Mouse (Mus musculus): ENCODE results near the gene Tbc1d22a. TPM values are rescaled to one million over a fixed set of nuclear protein-coding genes. Genes with fewer than 3 reads are reported as not detected.
"Not testable (repeated sequence)": the region's sequence is repeated elsewhere in the genome, so short reads cannot be mapped to it uniquely, and the experiment has no call there.

Gene Tbc1d22a
- total and polyA plus RNA-seq, 2 experiments from 2014 or later: 13.1 to 20.5 TPM

DNA sequence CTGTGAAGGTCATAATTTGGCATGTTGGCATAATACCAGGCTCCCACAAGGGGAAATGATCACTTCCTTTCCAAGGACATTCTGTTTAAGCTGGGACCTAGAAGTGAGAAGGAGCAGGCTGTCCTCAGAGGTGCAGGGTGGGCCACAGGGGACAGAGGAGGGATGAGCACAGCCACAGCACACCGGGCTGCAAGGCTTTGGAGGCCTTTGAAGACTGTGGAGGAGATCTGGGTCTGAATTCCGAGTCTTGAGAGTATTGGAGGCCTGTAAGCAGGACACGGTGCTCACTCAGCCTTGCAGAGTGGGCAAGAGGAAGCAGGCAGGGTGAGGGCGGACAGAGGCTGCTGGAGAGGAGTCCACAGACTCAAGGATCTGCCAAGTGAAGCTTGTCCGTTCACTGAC, 6.0 kb downstream of the Tbc1d22a start:
- no peak overlapping the region for H3K4me2 ChIP-seq (ENCODE audit: low read depth)
- no peaks in the 10 kb centered on the region for H3K27me3 ChIP-seq (ENCODE audit: insufficient read depth, low read length)
- 86% methylated on average over 5 of the region's 5 CpGs for WGBS
- ATAC-seq (no peak), DNase-seq (no peak)
- no peaks in the 10 kb centered on the region; the same call in 1 of the 2 replicates for H3K4me1 ChIP-seq (ENCODE audit: insufficient read depth)
- H3K36me3 ChIP-seq (ENCODE audit: insufficient read depth): no peaks in the 10 kb centered on the region
- no peak overlapping the region for H3K9ac ChIP-seq
- H3K4me3 ChIP-seq (ENCODE audit: low read depth, low read length): no peak overlapping the region
- no peak overlapping the region for H3K27ac ChIP-seq (ENCODE audit: low read depth, low read length)
- TF ChIP-seq CTCF (IDR thresholded peaks at IDR 0.05; ENCODE audit: low read depth): no peak
- H3K9me3 ChIP-seq (ENCODE audit: low read length): no peaks in the 10 kb centered on the region

DNA sequence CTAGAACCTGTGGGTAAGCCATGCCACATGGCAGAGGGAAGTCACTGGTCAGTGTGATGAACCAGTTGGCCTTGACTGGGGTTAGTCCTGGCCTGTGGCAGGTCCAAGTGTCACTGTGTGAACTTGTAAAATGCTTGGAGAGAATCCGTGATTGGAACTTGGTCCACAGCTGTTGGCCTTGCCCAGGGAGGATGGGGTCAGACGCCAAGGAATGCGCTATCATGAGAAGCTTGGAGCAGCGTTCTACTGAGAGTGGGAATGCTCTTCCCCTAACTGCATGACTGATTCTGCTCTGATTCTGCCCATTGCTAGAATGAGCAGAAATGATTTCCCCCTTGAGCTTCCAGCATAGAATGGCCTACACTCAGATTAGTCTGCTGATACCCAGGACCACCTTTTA, 6.5 kb downstream of the Tbc1d22a start:
- H3K4me2 ChIP-seq (ENCODE audit: low read depth): no peak overlapping the region
- no peaks in the 10 kb centered on the region for H3K4me1 ChIP-seq (ENCODE audit: insufficient read depth)
- H3K27me3 ChIP-seq (ENCODE audit: insufficient read depth, low read length): no peaks in the 10 kb centered on the region
- no peaks in the 10 kb centered on the region for H3K9me3 ChIP-seq (ENCODE audit: low read length)
- WGBS: 85% methylated on average over 4 of the region's 4 CpGs
- ATAC-seq (no peak), DNase-seq (no peak)
- H3K9ac ChIP-seq: no peak overlapping the region
- H3K27ac ChIP-seq (ENCODE audit: low read depth, low read length): no peak overlapping the region
- no peak for TF ChIP-seq CTCF (IDR thresholded peaks at IDR 0.05; ENCODE audit: low read depth)
- H3K36me3 ChIP-seq (ENCODE audit: insufficient read depth): no peaks in the 10 kb centered on the region
- H3K4me3 ChIP-seq (ENCODE audit: low read depth, low read length): no peak overlapping the region

DNA sequence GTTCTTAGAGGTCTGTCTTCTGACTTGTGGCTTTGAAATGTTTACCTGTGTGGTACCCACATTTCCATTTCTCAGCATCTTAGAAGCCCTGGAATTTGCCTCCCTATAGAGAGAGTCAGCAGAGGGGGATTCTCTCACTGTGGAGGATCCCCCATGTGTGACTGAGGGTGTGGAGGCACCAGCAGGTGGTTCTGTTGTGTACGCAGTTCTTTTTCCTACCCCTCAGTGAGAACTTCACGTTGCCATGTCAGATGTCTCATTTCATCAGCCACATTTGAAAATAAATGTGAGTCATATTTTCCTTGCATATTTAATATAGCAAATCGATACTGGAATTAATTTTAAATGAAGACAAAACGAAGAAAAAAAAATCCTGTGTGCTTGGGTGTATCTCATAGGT, 7.1 kb downstream of the Tbc1d22a start:
- no peak for TF ChIP-seq CTCF (IDR thresholded peaks at IDR 0.05; ENCODE audit: low read depth)

DNA sequence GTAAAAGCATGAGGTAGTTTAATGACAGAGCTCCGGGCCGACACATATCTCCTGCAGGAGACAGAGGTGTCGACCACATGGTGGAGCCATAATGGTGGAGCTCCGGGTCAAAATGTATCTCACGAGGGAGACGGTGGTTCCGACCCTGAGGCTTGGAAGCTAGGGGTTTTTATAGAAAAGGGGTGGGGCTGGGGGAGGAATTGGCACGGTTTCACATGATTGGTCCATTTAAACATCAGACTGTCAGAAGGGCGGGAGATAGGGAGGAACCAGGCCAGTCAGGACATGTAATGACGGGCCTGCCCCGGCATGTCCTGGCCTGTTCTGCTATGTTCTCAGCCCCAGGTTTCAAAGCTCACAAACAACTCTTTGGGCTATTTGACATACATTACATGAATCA, 7.6 kb downstream of the Tbc1d22a start:
- not testable (repeated sequence) for H3K27me3 ChIP-seq (ENCODE audit: insufficient read depth, low read length); H3K4me1 ChIP-seq (ENCODE audit: insufficient read depth); DNase-seq; H3K4me3 ChIP-seq (ENCODE audit: low read depth, low read length); H3K27ac ChIP-seq (ENCODE audit: low read depth, low read length); H3K36me3 ChIP-seq (ENCODE audit: insufficient read depth); ATAC-seq; H3K4me2 ChIP-seq (ENCODE audit: low read depth); H3K9ac ChIP-seq; H3K9me3 ChIP-seq (ENCODE audit: low read length)
- WGBS: 85% methylated on average over 11 of the region's 11 CpGs

More for the DNA sequence above, 7.1 kb downstream of the Tbc1d22a start:
- ATAC-seq (no peak), DNase-seq (no peak)
- Histone ChIP-seq H3K36me3 (ENCODE audit: insufficient read depth) (no peaks in the 10 kb centered on the region), H3K27me3 (ENCODE audit: insufficient read depth, low read length) (no peaks in the 10 kb centered on the region), H3K9ac (no peak overlapping the region), H3K9me3 (ENCODE audit: low read length) (no peaks in the 10 kb centered on the region), H3K27ac (ENCODE audit: low read depth, low read length) (no peak overlapping the region), H3K4me2 (ENCODE audit: low read depth) (no peak overlapping the region), H3K4me1 (ENCODE audit: insufficient read depth) (no peaks in the 10 kb centered on the region), H3K4me3 (ENCODE audit: low read depth, low read length) (no peak overlapping the region)
- WGBS: 81% methylated on average over 4 of the region's 4 CpGs

DNA sequence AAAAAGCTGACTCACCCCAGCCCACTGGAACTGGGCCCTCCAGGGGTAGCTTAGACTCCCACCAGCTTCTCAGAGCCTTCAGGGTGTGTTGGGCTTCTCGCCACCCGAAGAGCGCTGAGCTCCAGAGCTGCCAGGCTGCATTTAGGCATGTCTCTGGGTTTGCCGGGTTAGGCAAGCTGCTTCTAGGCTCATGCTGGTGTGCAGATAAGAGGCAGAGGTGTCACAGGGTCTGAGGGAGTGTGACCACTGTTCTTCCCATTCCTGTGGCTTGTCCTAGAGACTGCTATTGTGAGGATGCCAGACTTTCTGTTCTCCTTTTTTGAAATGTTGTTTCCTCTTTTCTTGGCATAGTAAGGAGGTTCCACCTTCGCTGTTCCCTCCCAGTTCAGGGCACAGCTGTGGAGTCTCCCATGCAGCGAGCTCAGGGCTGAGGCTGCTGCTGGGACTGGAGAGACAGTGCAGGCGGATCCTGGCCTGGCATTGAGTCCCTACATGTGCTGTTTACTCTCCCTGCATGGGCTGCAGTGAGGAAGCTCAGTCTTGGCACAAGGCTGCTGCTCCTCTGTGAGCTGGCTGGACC, 10.8 kb downstream of the Tbc1d22a start:
- H3K36me3 ChIP-seq (ENCODE audit: insufficient read depth): no peaks in the 10 kb centered on the region
- ATAC-seq: no peak
- no peak overlapping the region for H3K4me3 ChIP-seq (ENCODE audit: low read depth, low read length)
- H3K9me3 ChIP-seq (ENCODE audit: low read length): no peaks in the 10 kb centered on the region
- TF ChIP-seq CTCF (IDR thresholded peaks at IDR 0.05; ENCODE audit: low read depth): no peak
- H3K27ac ChIP-seq (ENCODE audit: low read depth, low read length): no peak overlapping the region
- DNase-seq: no peak
- H3K9ac ChIP-seq: no peak overlapping the region
- 83% methylated on average over 7 of the region's 7 CpGs for WGBS
- H3K27me3 ChIP-seq (ENCODE audit: insufficient read depth, low read length): no peaks in the 10 kb centered on the region
- no peaks in the 10 kb centered on the region for H3K4me1 ChIP-seq (ENCODE audit: insufficient read depth)
- H3K4me2 ChIP-seq (ENCODE audit: low read depth): no peak overlapping the region

DNA sequence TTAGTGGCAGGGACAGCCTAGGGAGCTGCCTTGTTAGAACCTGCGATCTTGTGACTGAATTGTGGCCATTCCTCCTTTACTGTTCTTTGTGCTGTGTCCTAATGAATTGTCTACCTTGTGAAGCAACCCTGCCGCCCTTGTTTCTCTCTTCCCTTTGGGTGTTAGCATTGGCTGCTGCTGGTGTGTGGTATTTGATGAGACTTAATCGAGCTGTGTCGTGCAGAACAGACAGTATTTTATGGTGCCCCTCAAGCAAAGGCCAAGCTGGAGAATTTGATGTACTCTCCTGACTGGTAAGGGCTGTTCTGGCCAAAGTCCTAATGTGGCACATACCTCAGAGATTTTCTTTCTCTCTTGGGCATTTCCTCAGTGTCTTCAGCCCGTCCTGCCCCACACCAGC, 12.0 kb downstream of the Tbc1d22a start:
- no peak overlapping the region for H3K9ac ChIP-seq
- no peaks in the 10 kb centered on the region for H3K27me3 ChIP-seq (ENCODE audit: insufficient read depth, low read length)
- no peaks in the 10 kb centered on the region for H3K36me3 ChIP-seq (ENCODE audit: insufficient read depth)
- ATAC-seq (no peak), DNase-seq (no peak)
- TF ChIP-seq CTCF (IDR thresholded peaks at IDR 0.05; ENCODE audit: low read depth): no peak
- H3K4me2 ChIP-seq (ENCODE audit: low read depth): no peak overlapping the region
- H3K4me1 ChIP-seq (ENCODE audit: insufficient read depth): no peaks in the 10 kb centered on the region
- 87% methylated on average over 5 of the region's 5 CpGs for WGBS
- no peaks in the 10 kb centered on the region for H3K9me3 ChIP-seq (ENCODE audit: low read length)
- no peak overlapping the region for H3K27ac ChIP-seq (ENCODE audit: low read depth, low read length)
- H3K4me3 ChIP-seq (ENCODE audit: low read depth, low read length): no peak overlapping the region

DNA sequence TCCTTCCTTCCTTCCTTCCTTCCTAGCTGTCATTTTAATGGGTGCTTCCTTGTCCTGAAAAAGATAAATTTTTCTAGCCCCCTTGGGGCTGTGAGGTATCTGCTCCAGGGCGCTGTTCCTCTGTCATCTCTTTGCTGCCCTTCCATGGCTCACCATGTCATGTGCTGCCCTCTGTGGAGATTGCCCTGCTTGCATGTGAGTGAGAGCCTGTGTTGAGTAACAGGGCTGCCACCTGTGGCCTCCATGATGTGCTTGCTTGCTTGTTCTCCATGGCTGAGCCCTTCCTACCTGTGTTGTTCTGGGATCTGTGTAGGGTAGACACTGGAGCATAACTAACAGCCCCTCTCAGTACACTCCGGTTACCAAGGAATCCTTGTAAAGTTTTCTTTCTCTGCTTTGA, 12.7 kb downstream of the Tbc1d22a start:
- Histone ChIP-seq H3K4me3 (ENCODE audit: low read depth, low read length) (no peak overlapping the region), H3K9ac (no peak overlapping the region), H3K36me3 (ENCODE audit: insufficient read depth) (no peaks in the 10 kb centered on the region), H3K27ac (ENCODE audit: low read depth, low read length) (no peak overlapping the region), H3K4me1 (ENCODE audit: insufficient read depth) (no peaks in the 10 kb centered on the region), H3K27me3 (ENCODE audit: insufficient read depth, low read length) (no peaks in the 10 kb centered on the region), H3K4me2 (ENCODE audit: low read depth) (no peak overlapping the region), H3K9me3 (ENCODE audit: low read length) (no peaks in the 10 kb centered on the region)
- ATAC-seq (no peak), DNase-seq (no peak)
- WGBS: 90% methylated on average over 2 of the region's 2 CpGs
- TF ChIP-seq CTCF (IDR thresholded peaks at IDR 0.05; ENCODE audit: low read depth): no peak
